Mouse (Mus musculus): ENCODE results near the gene Ermp1. TPM values are rescaled to one million over a fixed set of nuclear protein-coding genes. Genes with fewer than 3 reads are reported as not detected.

The Ermp1 gene
- polyA plus RNA-seq, 1 experiment from 2014 or later: 25.6 TPM

- no peaks in the 10 kb centered on the region for H3K36me3 ChIP-seq (ENCODE audit: insufficient read depth, low read length)
- H3K4me2 ChIP-seq (ENCODE audit: low read length): no peak overlapping the region
- no peak overlapping the region for H3K4me3 ChIP-seq (replicated peaks; ENCODE audit: low read depth, low read length)
- no peak overlapping the region for H3K9ac ChIP-seq (ENCODE audit: low read depth, low read length)
- whole genome bisulfite sequencing: 38% methylated on average over 3 of the region's 3 CpGs
- DNase-seq (ENCODE audit: low spot score) (no peak), ATAC-seq (replicated peaks; ENCODE audit: low FRiP score, low read depth) (no peak)
- no peaks in the 10 kb centered on the region for H3K4me1 ChIP-seq (replicated peaks; ENCODE audit: insufficient read depth, low read length)
- H3K27me3 ChIP-seq (ENCODE audit: insufficient read depth, low read length): no peaks in the 10 kb centered on the region
- H3K27ac ChIP-seq: no peak overlapping the region
- H3K9me3 ChIP-seq (replicated peaks; ENCODE audit: low read length): no peaks in the 10 kb centered on the region
- no peak for TF ChIP-seq CTCF (IDR thresholded peaks at IDR 0.05; ENCODE audit: low read depth)
These were observed 85.6 kb downstream of the Ermp1 start for GRCm38 (mm10) chr19:29562603-29563002.

GRCm38 (mm10) chr19:29562166-29562565 lies 86.0 kb downstream of the Ermp1 start:
- Histone ChIP-seq H3K9me3 (replicated peaks; ENCODE audit: low read length) (no peaks in the 10 kb centered on the region), H3K27me3 (ENCODE audit: insufficient read depth, low read length) (no peaks in the 10 kb centered on the region), H3K9ac (ENCODE audit: low read depth, low read length) (no peak overlapping the region), H3K4me3 (replicated peaks; ENCODE audit: low read depth, low read length) (no peak overlapping the region), H3K27ac (no peak overlapping the region), H3K4me2 (ENCODE audit: low read length) (no peak overlapping the region), H3K4me1 (replicated peaks; ENCODE audit: insufficient read depth, low read length) (no peaks in the 10 kb centered on the region), H3K36me3 (ENCODE audit: insufficient read depth, low read length) (no peaks in the 10 kb centered on the region)
- DNase-seq (ENCODE audit: low spot score): no peak
- ATAC-seq (replicated peaks; ENCODE audit: low FRiP score, low read depth): no peak
- WGBS: 50% methylated on average over 4 of the region's 4 CpGs
- no peak for TF ChIP-seq CTCF (IDR thresholded peaks at IDR 0.05; ENCODE audit: low read depth)

Other genes with a start within 250 kb of the Ermp1 start
- not detected in 2 replicates for gene Pdcd1lg2, start 237.5 kb downstream of the Ermp1 start, polyA plus RNA-seq (2015; fragmentation: Nextera tagmentation; extraction: Ambion mirVana)
- gene Ric1, start 126.1 kb downstream of the Ermp1 start, polyA plus RNA-seq (2015; fragmentation: Nextera tagmentation; extraction: Ambion mirVana): 13.5 and 13.6 TPM in 2 replicates
- not detected in 2 replicates for gene Mlana, start 49.4 kb upstream of the Ermp1 start, polyA plus RNA-seq (2015; fragmentation: Nextera tagmentation; extraction: Ambion mirVana)
- 5.0 and 5.9 TPM in 2 replicates for gene 9930021J03Rik, start 157.6 kb upstream of the Ermp1 start, polyA plus RNA-seq (2015; fragmentation: Nextera tagmentation; extraction: Ambion mirVana)
- 12.8 and 14.2 TPM in 2 replicates for gene Ranbp6, start 164.6 kb upstream of the Ermp1 start, polyA plus RNA-seq (2015; fragmentation: Nextera tagmentation; extraction: Ambion mirVana)

Measured in kidney, postnatal 0 days (tissue).